Mouse (Mus musculus) thymus, postnatal 25 days (tissue): ENCODE measurements around the gene Zfp558.
"Not testable (repeated sequence)": the region's sequence is repeated elsewhere in the genome, so short reads cannot be mapped to it uniquely, and the experiment has no call there.

Experiments
- DNase-seq: peaks from one replicate; pipeline ENCODE4 v3.0.0; 2022

Zfp558 gene

DNA sequence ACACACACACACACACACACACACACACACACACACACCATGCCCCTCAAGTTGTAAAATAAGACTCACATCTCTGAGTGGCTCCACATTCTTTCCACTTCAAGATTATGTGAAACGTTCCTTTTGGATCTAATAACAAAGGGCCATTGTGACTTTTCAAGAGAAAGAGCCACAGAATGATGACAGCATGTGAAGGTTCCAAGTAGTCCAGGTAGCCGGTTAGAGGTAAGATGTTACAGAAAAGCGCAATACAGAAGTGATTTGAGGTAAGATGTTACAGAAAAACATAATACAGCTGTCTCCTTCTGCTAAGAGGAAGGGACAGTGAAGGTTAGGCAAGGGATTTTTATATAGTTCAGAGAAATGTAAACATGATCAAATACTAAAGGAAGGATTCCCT is at the start of gene Zfp558, which contains the start of gene Mbd3l1:
Zfp558 (minus strand) TSS at position 101 of the 400 bp plus-strand sequence.
Mbd3l1 (plus strand) TSS at position 192 of the 400 bp plus-strand sequence.
- DNase-seq = no peak

GRCm38 (mm10) chr9:18508098-18508497 is 30.0 kb upstream of the Zfp558 start:
- no peak for DNase-seq

GRCm38 (mm10) chr9:18473324-18474128 is 4.5 kb downstream of the Zfp558 start:
- DNase-seq = peak; percentile 80

- DNase-seq = no peak
Observed at GRCm38 (mm10) chr9:18468005-18468404, 10.1 kb downstream of the Zfp558 start.

DNA sequence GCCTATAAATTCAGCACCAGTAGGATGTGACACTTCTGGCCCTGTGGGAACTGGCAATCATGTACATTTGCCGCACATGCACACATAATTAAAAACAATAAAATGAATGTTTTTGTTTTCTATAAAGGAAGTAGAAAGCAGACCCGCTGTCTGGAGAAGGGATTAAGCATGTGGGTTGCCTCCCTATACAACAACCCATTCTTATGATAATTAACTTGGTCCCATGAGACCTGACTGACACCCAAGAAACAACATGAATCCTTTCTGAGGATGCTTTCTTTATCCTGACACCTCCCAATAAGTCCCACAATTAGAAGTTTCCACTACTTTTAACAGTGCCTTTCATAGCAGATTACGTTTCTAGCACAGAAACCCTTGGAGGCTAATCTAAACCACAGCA is 10.7 kb downstream of the Zfp558 start:
- DNase-seq = no peak

- no peak for DNase-seq
Observed at GRCm38 (mm10) chr9:18456520-18456919, 21.5 kb downstream of the Zfp558 start.

GRCm38 (mm10) chr9:18431687-18432086 is 46.4 kb downstream of the Zfp558 start:
- no peak for DNase-seq

- DNase-seq = no peak
Observed at GRCm38 (mm10) chr9:18430354-18430753, 47.7 kb downstream of the Zfp558 start, which contains the start of gene Mbd3l2. TSS of gene Mbd3l2 (plus strand) at chr9:18430654.

DNA sequence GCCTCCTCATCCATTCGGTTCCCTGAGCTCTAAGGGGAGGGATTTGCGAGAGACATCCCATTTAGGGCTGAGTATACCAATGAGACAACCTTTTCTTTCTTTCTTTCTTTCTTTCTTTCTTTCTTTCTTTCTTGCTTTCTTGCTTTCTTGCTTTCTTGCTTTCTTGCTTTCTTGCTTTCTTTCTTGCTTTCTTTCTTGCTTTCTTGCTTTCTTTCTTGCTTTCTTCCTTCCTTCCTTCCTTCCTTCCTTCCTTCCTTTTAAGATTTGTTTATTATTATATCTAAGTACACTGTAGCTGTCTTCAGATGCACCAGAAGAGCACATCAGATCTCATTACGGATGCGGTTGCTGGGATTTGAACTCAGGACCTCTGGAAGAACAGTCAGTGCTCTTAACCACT is 65.7 kb downstream of the Zfp558 start:
- DNase-seq = not testable (repeated sequence)
